Mouse (Mus musculus): ENCODE measurements around the gene Tom1l2.

DNA sequence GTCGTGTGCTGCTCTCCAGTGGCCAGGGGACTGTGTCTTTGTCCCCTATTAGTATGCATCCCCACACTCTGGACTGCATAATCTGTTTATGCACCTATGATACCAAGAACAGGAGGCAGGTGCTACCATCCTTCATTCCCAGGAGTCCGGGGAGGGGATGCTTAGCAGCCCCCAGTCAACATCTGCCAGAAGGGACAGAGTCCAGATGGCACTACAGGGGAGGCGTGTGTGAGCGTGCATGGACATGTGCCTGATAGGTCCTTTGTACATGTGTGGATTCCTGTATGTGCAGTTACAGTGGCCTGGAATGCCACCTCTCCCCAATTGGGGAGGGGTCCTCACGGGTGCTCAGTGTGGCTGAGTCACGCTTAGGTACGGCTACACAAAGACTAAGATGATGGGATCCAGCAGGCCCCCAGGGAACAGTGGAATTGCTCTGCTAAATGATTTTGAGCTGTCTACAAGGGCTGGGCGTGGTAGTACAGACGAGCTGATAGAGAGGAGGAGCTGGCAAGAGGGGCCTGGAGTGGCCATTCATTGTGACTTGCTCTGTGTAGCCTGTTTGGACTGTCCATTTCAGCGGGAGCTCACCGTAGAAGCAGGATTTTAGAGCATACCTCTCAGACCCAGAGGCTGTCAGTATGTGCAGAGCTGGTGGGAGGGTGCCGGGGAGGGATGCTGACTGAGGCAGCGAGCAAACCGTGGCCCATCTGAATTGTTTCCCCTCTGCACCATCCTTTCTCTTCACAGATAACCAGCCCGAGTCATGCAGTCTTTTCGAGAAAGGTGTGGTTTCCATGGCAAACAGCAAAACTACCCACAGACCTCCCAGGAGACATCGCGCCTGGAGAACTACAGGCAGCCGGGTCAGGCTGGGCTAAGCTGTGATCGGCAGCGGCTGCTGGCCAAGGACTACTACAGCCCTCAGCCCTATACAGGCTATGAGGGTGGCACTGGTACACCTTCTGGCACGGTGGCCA is 168.1 kb downstream of the Tom1l2 start:
- TF ChIP-seq POLR2A (IDR thresholded peaks at IDR 0.05; ENCODE audit: extremely low read depth, insufficient read depth, low read length) (no peak), CTCF (IDR thresholded peaks at IDR 0.05; ENCODE audit: low read depth, low read length) (no peak)
